Mouse (Mus musculus): Measurements from ENCODE around the gene Ralgapa2.

DNA sequence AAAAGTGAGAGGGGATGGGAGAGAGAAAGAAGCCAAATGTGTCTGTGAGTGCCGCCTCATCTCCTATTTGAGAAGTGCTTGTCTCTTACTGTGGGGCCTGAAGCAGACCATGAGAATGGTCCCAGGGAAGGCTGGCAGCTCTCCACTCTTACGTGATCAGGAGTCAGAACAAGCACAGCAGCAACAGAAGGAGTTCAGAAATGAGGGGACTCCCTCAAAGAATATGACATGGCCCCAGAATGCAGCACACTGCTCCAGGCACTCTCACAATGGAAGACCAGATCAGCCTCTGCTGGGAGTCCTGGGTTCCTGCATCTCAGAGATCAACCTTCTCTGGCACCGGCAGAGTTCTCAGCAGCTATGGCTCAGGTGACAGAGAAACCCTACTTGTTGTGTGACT is 284.5 kb downstream of the Ralgapa2 start:
- TF ChIP-seq POLR2A (IDR thresholded peaks at IDR 0.05; ENCODE audit: borderline replicate concordance, extremely low read depth, low read depth, low read length) (no peak), CTCF (IDR thresholded peaks at IDR 0.05; ENCODE audit: insufficient read depth, low read length) (no peak)
